Mouse (Mus musculus): Measurements from ENCODE around the gene Ago4. TPM values are rescaled to one million over a fixed set of nuclear protein-coding genes. Genes with fewer than 3 reads are reported as not detected.

The Ago4 gene
- polyA plus RNA-seq, 1 experiment from 2014 or later: 1.6 TPM

- H3K27ac ChIP-seq (replicated peaks): no peak overlapping the region
- no peaks in the 10 kb centered on the region for H3K4me1 ChIP-seq (replicated peaks; ENCODE audit: control insufficient read depth, insufficient read depth)
- DNase-seq (ENCODE audit: low spot score): no peak
- H3K27me3 ChIP-seq (ENCODE audit: control insufficient read depth, insufficient read depth, low read length): no peaks in the 10 kb centered on the region
- ATAC-seq (ENCODE audit: low FRiP score, low TSS enrichment): no peak
- H3K9me3 ChIP-seq (ENCODE audit: control insufficient read depth, low read length): no peaks in the 10 kb centered on the region
- 45% methylated on average over 5 of the region's 5 CpGs for WGBS
- no peak overlapping the region for H3K4me2 ChIP-seq (replicated peaks; ENCODE audit: low read depth)
- no peak overlapping the region for H3K4me3 ChIP-seq (ENCODE audit: low read depth, low read length)
- no peak overlapping the region for H3K9ac ChIP-seq (ENCODE audit: low read length)
- H3K36me3 ChIP-seq (ENCODE audit: control insufficient read depth, insufficient read depth, low read length): no peaks in the 10 kb centered on the region
- no peak for TF ChIP-seq EP300 (optimal IDR thresholded peaks at IDR 0.05)
- no peak for TF ChIP-seq CTCF (IDR thresholded peaks at IDR 0.05; ENCODE audit: low read depth)
Observed at GRCm38 (mm10) chr4:126473031-126473430, 60.2 kb downstream of the Ago4 start.

DNA sequence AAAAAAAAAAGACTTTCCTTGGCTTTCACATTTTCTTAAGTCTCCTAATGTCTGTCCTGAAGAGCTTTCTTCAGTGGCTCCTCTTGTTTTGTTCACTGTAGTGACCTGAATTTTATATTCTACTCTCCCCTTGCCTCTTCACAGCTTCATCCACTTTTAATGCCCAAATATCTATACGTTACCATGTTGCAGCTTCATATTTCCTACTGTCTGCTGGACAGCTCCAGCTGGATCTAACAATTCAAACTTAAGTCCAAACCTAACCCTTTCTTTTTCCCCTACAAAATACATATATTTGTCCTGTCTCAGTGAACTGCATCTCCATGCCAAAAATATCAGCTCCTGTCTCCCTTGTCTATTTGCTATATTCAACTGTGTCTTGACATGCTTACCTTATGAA, 63.9 kb downstream of the Ago4 start:
- Histone ChIP-seq H3K27me3 (ENCODE audit: control insufficient read depth, insufficient read depth, low read length) (no peaks in the 10 kb centered on the region), H3K27ac (replicated peaks) (no peak overlapping the region), H3K4me3 (ENCODE audit: low read depth, low read length) (no peak overlapping the region), H3K9ac (ENCODE audit: low read length) (no peak overlapping the region), H3K9me3 (ENCODE audit: control insufficient read depth, low read length) (no peaks in the 10 kb centered on the region), H3K36me3 (ENCODE audit: control insufficient read depth, insufficient read depth, low read length) (no peaks in the 10 kb centered on the region), H3K4me1 (replicated peaks; ENCODE audit: control insufficient read depth, insufficient read depth) (peaks cover 10% of the 10 kb centered on the region; the same call in 1 of the 2 replicates), H3K4me2 (replicated peaks; ENCODE audit: low read depth) (no peak overlapping the region)
- WGBS: 46% methylated on average over 1 of the region's 1 CpGs
- ATAC-seq (ENCODE audit: low FRiP score, low TSS enrichment): no peak
- no peak for TF ChIP-seq CTCF (IDR thresholded peaks at IDR 0.05; ENCODE audit: low read depth)
- no peak for TF ChIP-seq EP300 (optimal IDR thresholded peaks at IDR 0.05)
- no peak for DNase-seq (ENCODE audit: low spot score)

- Histone ChIP-seq H3K4me1 (replicated peaks; ENCODE audit: control insufficient read depth, insufficient read depth) (peaks cover 10% of the 10 kb centered on the region; the same call in 1 of the 2 replicates), H3K36me3 (ENCODE audit: control insufficient read depth, insufficient read depth, low read length) (no peaks in the 10 kb centered on the region), H3K4me2 (replicated peaks; ENCODE audit: low read depth) (peak overlapping the region; percentile 83), H3K27ac (replicated peaks) (0 out of 2 replicates have a peak overlapping the region, but pooled peaks have one; percentile 4), H3K9me3 (ENCODE audit: control insufficient read depth, low read length) (no peaks in the 10 kb centered on the region), H3K9ac (ENCODE audit: low read length) (0 out of 2 replicates have a peak overlapping the region, but pooled peaks have one; percentile 18), H3K4me3 (ENCODE audit: low read depth, low read length) (peak overlapping the region; percentile 95), H3K27me3 (ENCODE audit: control insufficient read depth, insufficient read depth, low read length) (no peaks in the 10 kb centered on the region)
- TF ChIP-seq CTCF (IDR thresholded peaks at IDR 0.05; ENCODE audit: low read depth): no peak
- TF ChIP-seq EP300 (optimal IDR thresholded peaks at IDR 0.05): no peak
- no peak for ATAC-seq (ENCODE audit: low FRiP score, low TSS enrichment)
- DNase-seq (ENCODE audit: low spot score): no peak
- WGBS: 7% methylated on average over 8 of the region's 8 CpGs
Observed at GRCm38 (mm10) chr4:126468925-126469324, 64.3 kb downstream of the Ago4 start.

- Histone ChIP-seq H3K9me3 (ENCODE audit: control insufficient read depth, low read length) (no peaks in the 10 kb centered on the region), H3K4me1 (replicated peaks; ENCODE audit: control insufficient read depth, insufficient read depth) (peaks cover 10% of the 10 kb centered on the region; the same call in 1 of the 2 replicates), H3K27ac (replicated peaks) (peak within 1 kb of the TSS; percentile 86), H3K27me3 (ENCODE audit: control insufficient read depth, insufficient read depth, low read length) (no peaks in the 10 kb centered on the region), H3K9ac (ENCODE audit: low read length) (peak within 1 kb of the TSS; percentile 85), H3K4me2 (replicated peaks; ENCODE audit: low read depth) (peak within 1 kb of the TSS; percentile 83), H3K36me3 (ENCODE audit: control insufficient read depth, insufficient read depth, low read length) (no peaks in the 10 kb centered on the region), H3K4me3 (ENCODE audit: low read depth, low read length) (peak within 1 kb of the TSS; percentile 95)
- DNase-seq (ENCODE audit: low spot score) (peak; percentile 96), ATAC-seq (ENCODE audit: low FRiP score, low TSS enrichment) (peak; percentile 93)
- under 1% methylated on average over 48 of the region's 55 CpGs for WGBS
- TF ChIP-seq EP300 (optimal IDR thresholded peaks at IDR 0.05): no peak
- TF ChIP-seq CTCF (IDR thresholded peaks at IDR 0.05; ENCODE audit: low read depth): peak; percentile 98
Observed at GRCm38 (mm10) chr4:126468285-126468901, 64.9 kb downstream of the Ago4 start, which contains the start of gene Ago1. Gene Ago1 (minus strand): TSS chr4:126468583.

GRCm38 (mm10) chr4:126467721-126468284, 65.5 kb downstream of the Ago4 start:
- peaks cover 10% of the 10 kb centered on the region; the same call in 1 of the 2 replicates for H3K4me1 ChIP-seq (replicated peaks; ENCODE audit: control insufficient read depth, insufficient read depth)
- peak overlapping the region; percentile 83 for H3K4me2 ChIP-seq (replicated peaks; ENCODE audit: low read depth)
- no peak for TF ChIP-seq EP300 (optimal IDR thresholded peaks at IDR 0.05)
- TF ChIP-seq CTCF (IDR thresholded peaks at IDR 0.05; ENCODE audit: low read depth): no peak
- H3K27ac ChIP-seq (replicated peaks): peak overlapping the region; percentile 86
- H3K9ac ChIP-seq (ENCODE audit: low read length): peak overlapping the region; percentile 85
- ATAC-seq (ENCODE audit: low FRiP score, low TSS enrichment) (peak; percentile 56), DNase-seq (ENCODE audit: low spot score) (peak; percentile 76)
- H3K36me3 ChIP-seq (ENCODE audit: control insufficient read depth, insufficient read depth, low read length): no peaks in the 10 kb centered on the region
- H3K4me3 ChIP-seq (ENCODE audit: low read depth, low read length): peak overlapping the region; percentile 95
- 1% methylated on average over 18 of the region's 25 CpGs for WGBS
- H3K27me3 ChIP-seq (ENCODE audit: control insufficient read depth, insufficient read depth, low read length): no peaks in the 10 kb centered on the region
- no peaks in the 10 kb centered on the region for H3K9me3 ChIP-seq (ENCODE audit: control insufficient read depth, low read length)

- Histone ChIP-seq H3K4me3 (ENCODE audit: low read depth, low read length) (no peak overlapping the region), H3K4me2 (replicated peaks; ENCODE audit: low read depth) (no peak overlapping the region; the same call in 1 of the 2 replicates), H3K27me3 (ENCODE audit: control insufficient read depth, insufficient read depth, low read length) (no peaks in the 10 kb centered on the region), H3K27ac (replicated peaks) (0 out of 2 replicates have a peak overlapping the region, but pooled peaks have one; percentile 20), H3K9me3 (ENCODE audit: control insufficient read depth, low read length) (no peaks in the 10 kb centered on the region), H3K4me1 (replicated peaks; ENCODE audit: control insufficient read depth, insufficient read depth) (peaks cover 10% of the 10 kb centered on the region; the same call in 1 of the 2 replicates), H3K9ac (ENCODE audit: low read length) (no peak overlapping the region), H3K36me3 (ENCODE audit: control insufficient read depth, insufficient read depth, low read length) (no peaks in the 10 kb centered on the region)
- 36% methylated on average over 8 of the region's 8 CpGs for WGBS
- ATAC-seq (ENCODE audit: low FRiP score, low TSS enrichment): no peak
- DNase-seq (ENCODE audit: low spot score): no peak
- TF ChIP-seq CTCF (IDR thresholded peaks at IDR 0.05; ENCODE audit: low read depth): no peak
- TF ChIP-seq EP300 (optimal IDR thresholded peaks at IDR 0.05): no peak
Observed at GRCm38 (mm10) chr4:126466251-126466750, 67.0 kb downstream of the Ago4 start.

All from stomach, postnatal 0 days (tissue).